Mouse (Mus musculus) adrenal gland, postnatal 25 days (tissue): Measurements from ENCODE around the gene Lemd2. TPM values are rescaled to one million over a fixed set of nuclear protein-coding genes. Genes with fewer than 3 reads are reported as not detected.

Experiments
- DNase-seq: peaks from one replicate; pipeline ENCODE4 v3.0.0; 2021; ENCODE audit warnings: mixed read lengths
- total RNA-seq: library from RNA; stranded (reverse); gene quantifications from 2 replicates; pipeline ENCODE4 v1.2.3, GENCODE M21; 2021

The Lemd2 gene
- total RNA-seq, 1 experiment from 2014 or later: 81.1 TPM

DNA sequence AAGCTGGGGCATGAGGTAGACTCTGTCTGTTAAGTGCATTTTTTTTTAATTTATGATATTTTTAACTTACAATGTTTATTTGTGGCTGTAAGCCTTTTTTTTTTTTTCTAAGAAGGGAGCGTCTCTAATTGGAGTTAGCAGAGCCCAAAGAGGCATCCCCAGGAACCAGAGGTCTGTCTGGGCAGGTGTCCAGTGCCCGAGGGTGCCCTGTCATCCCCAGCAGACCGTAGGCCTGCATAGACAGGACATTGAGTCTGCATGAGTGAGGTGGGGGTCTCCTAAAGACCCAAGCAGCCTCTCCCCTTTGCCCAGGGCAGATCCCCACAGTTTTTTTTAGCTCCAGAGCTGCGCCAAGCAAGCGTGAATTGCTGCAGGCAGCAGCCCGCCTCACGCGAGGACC, 48.5 kb downstream of the Lemd2 start:
- no peak for DNase-seq

DNA sequence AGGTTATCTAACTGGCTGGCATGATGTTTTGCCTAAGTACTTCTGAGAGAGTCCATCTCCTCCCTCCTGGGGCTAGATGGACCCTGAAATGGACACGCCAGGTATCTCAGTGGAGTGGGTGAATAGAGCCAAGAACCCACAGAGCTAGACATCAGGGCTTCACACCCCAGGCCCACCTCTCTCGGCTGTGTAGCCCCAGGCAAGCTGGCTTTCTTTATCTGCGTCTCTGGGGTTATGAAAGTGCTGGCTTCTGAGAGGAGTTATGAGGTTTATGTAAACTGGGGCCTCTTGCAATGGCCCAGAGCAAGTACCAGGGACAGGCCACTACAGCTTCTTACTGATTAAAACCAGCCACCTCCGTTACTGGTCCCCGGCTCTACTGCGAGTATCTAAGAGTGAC, 49.4 kb downstream of the Lemd2 start:
- DNase-seq: no peak

DNA sequence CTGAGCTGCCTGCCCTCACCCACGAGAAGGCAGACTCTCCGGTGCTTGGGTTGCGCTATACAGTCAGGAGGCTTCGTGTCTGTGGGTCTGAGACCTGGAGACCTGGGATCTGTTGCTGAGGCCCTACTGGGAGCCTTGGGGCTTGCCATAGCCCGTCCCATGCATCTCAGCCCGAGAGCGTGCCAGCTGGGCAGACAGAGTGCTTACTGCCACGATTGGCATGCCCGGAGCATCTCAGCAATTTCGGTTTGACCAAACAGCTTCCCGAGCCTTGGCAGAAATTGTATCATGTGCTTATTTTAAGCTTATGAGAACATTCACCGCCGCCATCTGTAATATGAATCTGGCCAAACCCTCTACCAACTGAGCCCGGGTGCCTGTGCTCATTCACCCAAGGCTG, 50.0 kb downstream of the Lemd2 start:
- DNase-seq: no peak

GRCm38 (mm10) chr17:27153773-27154193, 50.5 kb downstream of the Lemd2 start:
- DNase-seq: peak; percentile 70

- DNase-seq: no peak
Observed at GRCm38 (mm10) chr17:27152976-27153723, 51.1 kb downstream of the Lemd2 start.

DNA sequence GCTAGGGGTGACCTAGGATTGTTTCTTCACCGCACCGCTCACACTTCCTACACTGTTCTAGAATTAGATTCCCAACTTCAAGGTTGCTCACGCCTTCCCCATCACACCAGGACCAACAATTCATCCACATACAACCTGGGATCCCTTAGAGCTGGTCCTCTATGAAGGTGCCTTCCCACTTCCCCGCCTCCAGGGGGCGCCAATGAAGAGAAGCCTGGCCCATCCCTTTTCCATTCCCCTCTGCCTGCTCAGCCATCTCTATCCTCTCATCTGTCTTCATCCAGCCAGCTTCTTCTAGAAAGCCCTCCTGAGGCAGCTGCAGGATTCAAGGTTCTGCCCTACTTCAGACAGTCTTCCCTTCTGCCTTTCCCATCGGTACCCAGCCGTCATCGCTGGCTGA, 52.9 kb downstream of the Lemd2 start:
- DNase-seq: no peak

DNA sequence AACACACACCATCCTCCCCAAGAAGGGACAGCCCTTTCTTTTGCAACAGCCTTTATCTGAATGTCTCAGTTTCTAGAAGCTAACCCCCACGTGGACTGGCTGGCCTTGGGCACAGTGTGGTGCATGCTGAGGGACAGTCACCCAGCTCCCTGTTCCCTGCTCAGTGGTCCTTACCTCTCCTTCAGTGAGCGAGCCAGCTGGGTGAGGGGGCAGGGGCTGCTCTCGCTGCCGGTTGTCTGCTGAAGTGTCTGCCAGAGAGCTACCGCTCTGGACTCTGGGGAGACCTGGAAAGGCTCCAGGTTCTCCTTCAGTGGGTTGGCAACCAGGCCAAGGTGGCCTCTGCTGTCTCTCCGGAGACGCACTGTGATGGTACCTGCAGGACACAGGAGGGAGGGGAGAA, 53.4 kb downstream of the Lemd2 start:
- DNase-seq: peak; percentile 50

GRCm38 (mm10) chr17:27146323-27146923, 57.8 kb downstream of the Lemd2 start:
- DNase-seq: no peak

- no peak for DNase-seq
Observed at GRCm38 (mm10) chr17:27144152-27144551, 60.1 kb downstream of the Lemd2 start.

DNA sequence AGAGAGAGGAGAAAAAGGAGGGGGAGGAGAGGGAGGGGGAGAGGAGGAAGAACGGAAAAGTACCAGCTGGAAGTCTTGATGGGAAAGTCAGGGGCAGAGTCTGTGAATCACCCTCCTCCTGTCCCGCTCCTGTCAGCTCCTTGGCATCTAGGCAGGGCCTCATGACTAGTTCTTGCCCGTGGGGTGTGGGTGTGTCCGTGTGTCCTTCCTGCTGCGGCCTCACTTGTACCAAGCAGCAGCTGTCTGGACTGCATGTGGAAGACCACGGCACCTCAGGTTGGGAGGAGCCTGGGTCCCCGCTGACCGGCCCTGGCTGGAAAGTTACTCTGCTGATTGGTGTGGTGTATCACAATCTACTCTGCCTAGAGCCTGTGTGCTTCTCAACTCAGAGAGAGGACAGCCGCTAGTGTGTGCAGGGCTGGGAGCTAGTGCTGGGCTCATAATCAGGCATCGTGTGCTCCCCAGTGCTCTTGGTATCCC, 62.3 kb downstream of the Lemd2 start:
- peak; percentile 46 for DNase-seq

DNA sequence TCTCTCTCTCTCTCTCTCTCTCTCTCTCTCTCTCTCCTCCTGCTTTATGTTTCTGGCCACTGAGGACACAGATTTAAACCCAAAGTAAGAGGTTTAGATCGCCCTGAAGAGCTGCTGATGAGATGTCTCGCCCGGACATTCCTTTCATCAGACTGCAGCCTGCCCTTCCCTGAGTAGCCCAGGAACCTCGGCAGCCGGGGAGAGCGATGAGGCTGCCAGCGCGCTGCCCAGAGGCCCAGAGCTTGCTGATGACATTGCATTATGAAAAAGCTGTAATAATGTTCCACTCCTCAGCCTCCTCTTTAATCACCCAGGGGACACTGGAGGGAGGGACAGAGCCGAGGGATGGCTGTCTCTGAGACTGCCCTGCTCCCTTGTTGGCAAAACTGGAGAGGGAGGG, 64.0 kb downstream of the Lemd2 start:
- no peak for DNase-seq

Other genes starting within 250 kb of the Lemd2 start
- 5.1 and 8.0 TPM in 2 replicates for gene Zbtb9, start 231.3 kb downstream of the Lemd2 start, total RNA-seq
- gene Bak1, start 175.5 kb downstream of the Lemd2 start, total RNA-seq: 35.7 and 43.8 TPM in 2 replicates
- gene Itpr3, start 147.2 kb downstream of the Lemd2 start, total RNA-seq: 6.1 and 7.4 TPM in 2 replicates
- gene Uqcc2, start 70.6 kb downstream of the Lemd2 start, total RNA-seq: 212 and 245 TPM in 2 replicates
- 0.52 and 1.6 TPM in 2 replicates for gene Ip6k3, start 36.7 kb downstream of the Lemd2 start, total RNA-seq